Mouse (Mus musculus): ENCODE results near the gene Gm20741.

DNA sequence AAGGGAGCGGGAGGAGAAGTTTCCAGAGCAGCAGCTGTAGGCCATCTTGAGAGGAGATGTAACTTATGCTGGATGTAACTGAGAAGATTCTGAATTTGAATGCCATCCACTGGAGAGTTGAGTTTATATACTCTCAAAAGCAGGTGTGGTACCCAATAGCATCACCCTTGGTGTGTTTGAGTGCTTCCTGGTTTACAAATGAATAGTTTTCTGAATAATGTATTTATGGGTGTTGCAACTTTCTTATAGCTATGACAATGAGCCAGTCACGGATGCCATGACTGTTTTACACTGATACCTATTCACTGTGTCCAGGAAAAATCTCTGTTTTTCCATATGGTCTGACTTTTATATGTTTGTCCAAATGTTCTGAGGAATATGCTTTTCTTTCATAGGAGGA is 37.9 kb downstream of the Gm20741 start, which contains the start of gene 2310057N15Rik:
- TF ChIP-seq POLR2A (IDR thresholded peaks at IDR 0.05; ENCODE audit: borderline replicate concordance, extremely low read depth, low read depth, low read length) (no peak), CTCF (IDR thresholded peaks at IDR 0.05; ENCODE audit: insufficient read depth, low read length) (no peak)
